Mouse (Mus musculus) hindbrain, embryonic 14.5 days (tissue): ENCODE measurements at regions not wholly inside any gene's neighbourhood (a gene's known extent, or its start where the extent isn't known, plus 50 kb on each side); places are given as distances from the start of the nearest gene placed in this dataset.

Source experiments
- ATAC-seq: fragments of 200-750 bp; cut with Nextera tagmentation; 2 replicates; pipeline ENCODE4 v1.8.0; 2017; ENCODE audit warnings: moderate number of reproducible peaks, mild to moderate bottlenecking, moderate TSS enrichment, moderate library complexity; ENCODE audit not compliant: low FRiP score
- DNase-seq: peaks from one replicate; pipeline ENCODE4 v3.0.0-alpha.2; 2015; ENCODE audit warnings: low spot score
- H3K27ac ChIP-seq: fragments of 300-500 bp; sonication (generic); 2 replicates; pipeline ENCODE4 v1.5.1; 2014; ENCODE audit warnings: mild to moderate bottlenecking, moderate library complexity
- H3K27me3 ChIP-seq: fragments of 300-500 bp; sonication (generic); 2 replicates; pipeline ENCODE4 v1.6.1; 2014; ENCODE audit warnings: mild to moderate bottlenecking, low read length, mixed read lengths; ENCODE audit not compliant: control insufficient read depth, insufficient read depth
- H3K36me3 ChIP-seq: fragments of 300-500 bp; sonication (generic); replicated peaks from 2 replicates; pipeline ENCODE4 v1.6.1; 2014; ENCODE audit not compliant: control insufficient read depth, insufficient read depth
- H3K4me1 ChIP-seq: fragments of 300-500 bp; sonication (generic); replicated peaks from 2 replicates; pipeline ENCODE4 v1.6.1; 2014; ENCODE audit warnings: antibody characterized with exemption, low read length, mixed read lengths; ENCODE audit not compliant: control insufficient read depth, insufficient read depth
- H3K4me2 ChIP-seq: fragments of 300-500 bp; sonication (generic); replicated peaks from 2 replicates; pipeline ENCODE4 v1.6.1; 2014; ENCODE audit warnings: mild to moderate bottlenecking, moderate library complexity
- H3K4me3 ChIP-seq: fragments of 300-500 bp; sonication (generic); replicated peaks from 2 replicates; pipeline ENCODE4 v1.5.1; 2014; ENCODE audit warnings: mild to moderate bottlenecking, low read length
- H3K9ac ChIP-seq: fragments of 300-500 bp; sonication (generic); 2 replicates; pipeline ENCODE4 v1.6.1; 2014
- H3K9me3 ChIP-seq: fragments of 300-500 bp; sonication (generic); 2 replicates; pipeline ENCODE4 v1.6.1; 2016; ENCODE audit warnings: low read length; ENCODE audit not compliant: control insufficient read depth
- WGBS: fragments of 180-500 bp; shearing (Covaris S2); extraction: QIAGEN DNeasy Blood & Tissue Kit; methylation state at CpG from one replicate; pipeline ENCODE4 v1.1.7; 2014; 5-methylcytosine and 5-hydroxymethylcytosine counted together

GRCm38 (mm10) chr3:49282679-49283078 lies 474.4 kb downstream of the Pcdh18 start:
- no peak overlapping the region for H3K27ac ChIP-seq
- no peak overlapping the region for H3K4me2 ChIP-seq
- no peak overlapping the region for H3K4me3 ChIP-seq
- DNase-seq, result peak; percentile 36
- no peaks in the 10 kb centered on the region for H3K27me3 ChIP-seq
- WGBS, result 62% methylated on average over 2 of the region's 2 CpGs
- no peaks in the 10 kb centered on the region for H3K36me3 ChIP-seq
- no peak overlapping the region for H3K9ac ChIP-seq
- H3K4me1 ChIP-seq, result no peaks in the 10 kb centered on the region
- H3K9me3 ChIP-seq, result no peaks in the 10 kb centered on the region
- ATAC-seq, result no peak

GRCm38 (mm10) chr3:49278356-49278755 lies 478.8 kb downstream of the Pcdh18 start:
- Histone ChIP-seq H3K27me3 (no peaks in the 10 kb centered on the region), H3K27ac (no peak overlapping the region), H3K4me2 (no peak overlapping the region), H3K9ac (no peak overlapping the region), H3K4me3 (no peak overlapping the region), H3K36me3 (no peaks in the 10 kb centered on the region), H3K9me3 (no peaks in the 10 kb centered on the region), H3K4me1 (no peaks in the 10 kb centered on the region)
- no peak for ATAC-seq
- WGBS, result 92% methylated on average over 1 of the region's 1 CpGs
- DNase-seq, result no peak

DNA sequence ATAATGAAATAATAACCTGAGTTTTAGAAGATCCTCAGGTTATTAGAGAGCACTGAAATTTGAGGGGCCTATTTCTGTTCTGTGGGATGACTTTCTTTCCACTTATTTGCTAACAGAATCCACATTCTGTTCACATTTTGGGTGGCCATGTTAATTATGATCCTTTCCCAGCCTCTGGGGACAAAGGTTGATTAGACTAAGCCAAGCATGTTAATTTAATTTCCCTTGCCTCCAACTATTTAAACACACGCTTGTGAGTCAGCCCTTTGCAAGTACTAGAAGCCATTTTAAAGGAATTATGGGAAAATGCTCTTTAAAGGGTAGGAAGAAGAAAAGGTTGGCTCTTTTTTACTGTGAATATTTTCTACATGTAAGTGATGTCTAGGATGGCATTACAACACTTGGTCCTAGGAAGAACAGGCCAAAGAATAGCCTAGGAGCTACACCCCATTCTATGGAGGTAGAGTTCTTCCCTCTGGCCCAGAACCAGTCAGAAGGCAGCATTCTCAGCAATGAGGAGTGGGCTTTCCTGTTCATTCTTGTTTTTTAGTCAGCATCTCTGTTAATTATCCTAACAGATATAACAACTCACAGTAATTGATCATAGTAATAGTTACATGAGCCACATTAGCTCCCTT lies 482.7 kb downstream of the Pcdh18 start:
- no peak for DNase-seq
- Histone ChIP-seq H3K27ac (no peak overlapping the region), H3K4me2 (no peak overlapping the region), H3K27me3 (no peaks in the 10 kb centered on the region), H3K9ac (no peak overlapping the region), H3K9me3 (no peaks in the 10 kb centered on the region), H3K4me3 (no peak overlapping the region), H3K4me1 (no peaks in the 10 kb centered on the region), H3K36me3 (no peaks in the 10 kb centered on the region)
- ATAC-seq, result no peak
- 32% methylated on average over 1 of the region's 1 CpGs for WGBS

DNA sequence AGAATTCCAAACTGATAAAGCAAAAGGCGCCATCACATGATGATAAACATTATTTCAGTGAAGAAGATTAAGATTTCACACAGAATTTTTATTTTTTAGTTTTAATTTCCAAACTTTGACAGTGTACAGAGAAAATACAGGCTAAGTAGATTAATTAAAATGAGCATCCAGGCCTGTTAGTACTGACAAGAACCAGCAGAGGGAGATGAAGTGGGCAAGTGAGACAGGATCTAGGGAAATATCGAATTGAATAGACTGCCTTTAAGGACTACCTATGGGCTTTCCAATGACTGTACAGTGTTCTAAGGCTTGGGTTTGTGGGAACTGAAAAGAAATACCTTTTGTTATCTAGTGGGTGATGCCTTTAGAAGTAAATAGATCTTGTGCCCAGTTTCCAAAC lies 491.1 kb downstream of the Pcdh18 start:
- Histone ChIP-seq H3K4me3 (no peak overlapping the region), H3K4me1 (no peaks in the 10 kb centered on the region), H3K4me2 (no peak overlapping the region), H3K9ac (no peak overlapping the region), H3K9me3 (no peaks in the 10 kb centered on the region), H3K27ac (no peak overlapping the region), H3K36me3 (no peaks in the 10 kb centered on the region), H3K27me3 (no peaks in the 10 kb centered on the region)
- ATAC-seq, result no peak
- no peak for DNase-seq
- WGBS, result 78% methylated on average over 2 of the region's 2 CpGs
